Mouse (Mus musculus) C2C12 (cell line): ENCODE data around the gene Gdap1l1. TPM values are rescaled to one million over a fixed set of nuclear protein-coding genes. Genes with fewer than 3 reads are reported as not detected.
A peak's percentile ranks its signal among the peaks of the same experiment; 100 is the strongest.

ENCODE experiments used
- H3K27me3 ChIP-seq: one replicate; pipeline ENCODE4 v1.6.1; 2011; ENCODE audit not compliant: control insufficient read depth, insufficient read depth, insufficient read length
- H3K36me3 ChIP-seq: one replicate; pipeline ENCODE4 v1.6.1; 2011; ENCODE audit not compliant: control insufficient read depth, insufficient read depth
- H3K4me3 ChIP-seq: one replicate; pipeline ENCODE4 v1.5.1; 2011; ENCODE audit warnings: mild to moderate bottlenecking, control low read depth; ENCODE audit not compliant: poor library complexity, insufficient read depth, severe bottlenecking
- H3K79me2 ChIP-seq: one replicate; pipeline ENCODE4 v1.6.1; 2011; ENCODE audit not compliant: control insufficient read depth, insufficient read depth
- H3K79me3 ChIP-seq: one replicate; pipeline ENCODE4 v1.6.1; 2011; ENCODE audit warnings: low read depth, control low read depth
- H3ac ChIP-seq: one replicate; pipeline ENCODE3; 2011; ENCODE audit warnings: low read depth; ENCODE audit not compliant: control insufficient read depth, insufficient read length
- CEBPB ChIP-seq: IDR thresholded peaks from one replicate; pipeline ENCODE4 v1.6.1; 2011; ENCODE audit warnings: low read depth, mild to moderate bottlenecking, control low read depth, moderate library complexity
- CTCF ChIP-seq: IDR thresholded peaks from one replicate; pipeline ENCODE4 v1.5.1; 2011; ENCODE audit not compliant: control insufficient read depth, insufficient read depth, insufficient read length
- FOSL1 ChIP-seq: IDR thresholded peaks from one replicate; pipeline ENCODE4 v1.8.0; 2011; ENCODE audit warnings: mild to moderate bottlenecking, low read length; ENCODE audit not compliant: poor library complexity, insufficient read depth, severe bottlenecking
- MAX ChIP-seq: IDR thresholded peaks from one replicate; pipeline ENCODE4 v1.6.1; 2011; ENCODE audit warnings: mild to moderate bottlenecking, control low read depth
- MYOD1 ChIP-seq: IDR thresholded peaks from one replicate; pipeline ENCODE4 v1.6.1; 2011; ENCODE audit warnings: low read depth; ENCODE audit not compliant: control insufficient read depth, insufficient read length
- MYOG ChIP-seq: IDR thresholded peaks from one replicate; pipeline ENCODE4 v1.6.1; 2011; ENCODE audit not compliant: control insufficient read depth, insufficient read length; ENCODE audit errors: extremely low read depth
- USF1 ChIP-seq: IDR thresholded peaks from one replicate; pipeline ENCODE4 v1.6.1; 2011; ENCODE audit warnings: low read depth, mild to moderate bottlenecking, control low read depth, moderate library complexity
- polyA plus RNA-seq: library from polyadenylated mRNA; unstranded; fragments of >200 nt; fragmentation: generic; extraction: Trizol; gene quantifications from one replicate; pipeline ENCODE4 v1.2.1, GENCODE M21; 2012; ENCODE audit warnings: missing spikeins

Gene Gdap1l1
- polyA plus RNA-seq, 1 experiment = 0.19 TPM

GRCm38 (mm10) chr2:163444017-163444416 lies 5.7 kb downstream of the Gdap1l1 start:
- Histone ChIP-seq H3ac (no peak overlapping the region), H3K27me3 (peaks cover 34% of the 10 kb centered on the region), H3K79me3 (no peaks in the 10 kb centered on the region), H3K4me3 (no peak overlapping the region), H3K36me3 (no peaks in the 10 kb centered on the region), H3K79me2 (no peaks in the 10 kb centered on the region)
- TF ChIP-seq MAX = no peak
- no peak for TF ChIP-seq USF1
- TF ChIP-seq MYOG = no peak
- TF ChIP-seq FOSL1 = no peak
- TF ChIP-seq MYOD1 = no peak
- TF ChIP-seq CTCF = no peak
- no peak for TF ChIP-seq CEBPB

GRCm38 (mm10) chr2:163447375-163447774 lies 9.1 kb downstream of the Gdap1l1 start:
- H3K27me3 ChIP-seq = peaks cover 61% of the 10 kb centered on the region
- no peak overlapping the region for H3ac ChIP-seq
- H3K79me3 ChIP-seq = no peaks in the 10 kb centered on the region
- H3K79me2 ChIP-seq = no peaks in the 10 kb centered on the region
- no peaks in the 10 kb centered on the region for H3K36me3 ChIP-seq
- no peak for TF ChIP-seq FOSL1
- TF ChIP-seq CEBPB = no peak
- TF ChIP-seq MYOG = no peak
- no peak overlapping the region for H3K4me3 ChIP-seq

- Histone ChIP-seq H3ac (no peak overlapping the region), H3K79me2 (no peaks in the 10 kb centered on the region), H3K27me3 (peaks cover 63% of the 10 kb centered on the region), H3K36me3 (no peaks in the 10 kb centered on the region), H3K4me3 (no peak overlapping the region), H3K79me3 (no peaks in the 10 kb centered on the region)
- no peak for TF ChIP-seq MYOD1
- no peak for TF ChIP-seq FOSL1
- no peak for TF ChIP-seq CEBPB
- no peak for TF ChIP-seq MAX
- TF ChIP-seq USF1 = no peak
- no peak for TF ChIP-seq MYOG
- no peak for TF ChIP-seq CTCF
Observed at GRCm38 (mm10) chr2:163449276-163449675, 11.0 kb downstream of the Gdap1l1 start.

- Histone ChIP-seq H3K36me3 (no peaks in the 10 kb centered on the region), H3K4me3 (no peak overlapping the region), H3K79me2 (no peaks in the 10 kb centered on the region), H3K79me3 (no peaks in the 10 kb centered on the region), H3K27me3 (peaks cover 67% of the 10 kb centered on the region), H3ac (no peak overlapping the region)
- TF ChIP-seq MAX (no peak), USF1 (no peak)
Observed at GRCm38 (mm10) chr2:163450668-163451295, 12.5 kb downstream of the Gdap1l1 start.

- TF ChIP-seq CTCF (peak; percentile 8), FOSL1 (no peak)
- H3ac ChIP-seq = no peak overlapping the region
- H3K36me3 ChIP-seq = no peaks in the 10 kb centered on the region
- H3K4me3 ChIP-seq = no peak overlapping the region
- H3K79me2 ChIP-seq = no peaks in the 10 kb centered on the region
- H3K27me3 ChIP-seq = peaks cover 59% of the 10 kb centered on the region
- H3K79me3 ChIP-seq = no peaks in the 10 kb centered on the region
Observed at GRCm38 (mm10) chr2:163452738-163453137, 14.5 kb downstream of the Gdap1l1 start.

- Histone ChIP-seq H3ac (no peak overlapping the region), H3K4me3 (no peak overlapping the region), H3K79me2 (no peaks in the 10 kb centered on the region), H3K79me3 (no peaks in the 10 kb centered on the region), H3K36me3 (no peaks in the 10 kb centered on the region), H3K27me3 (peaks cover 66% of the 10 kb centered on the region)
- TF ChIP-seq FOSL1 = no peak
- no peak for TF ChIP-seq MYOD1
- TF ChIP-seq MYOG = no peak
- TF ChIP-seq CEBPB = no peak
- no peak for TF ChIP-seq USF1
- no peak for TF ChIP-seq MAX
- no peak for TF ChIP-seq CTCF
Observed at GRCm38 (mm10) chr2:163453378-163453777, 15.1 kb downstream of the Gdap1l1 start.
